Mouse (Mus musculus): ENCODE data around the gene Rexo2. TPM values are rescaled to one million over a fixed set of nuclear protein-coding genes. Genes with fewer than 3 reads are reported as not detected.

Gene Rexo2
- polyA plus RNA-seq, 1 experiment from 2014 or later = 76.5 TPM

GRCm38 (mm10) chr9:48461545-48461944 is 18.9 kb downstream of the Rexo2 start:
- Histone ChIP-seq H3K9ac (ENCODE audit: low read length) (no peak overlapping the region), H3K4me2 (ENCODE audit: low read depth, severe bottlenecking) (no peak overlapping the region), H3K27ac (replicated peaks; ENCODE audit: low read depth, low read length) (no peak overlapping the region), H3K36me3 (ENCODE audit: control insufficient read depth, insufficient read depth, low read length) (no peaks in the 10 kb centered on the region), H3K4me3 (ENCODE audit: low read depth, low read length) (no peak overlapping the region), H3K4me1 (ENCODE audit: control insufficient read depth, insufficient read depth, low read length) (no peaks in the 10 kb centered on the region), H3K27me3 (ENCODE audit: control insufficient read depth, insufficient read depth, low read length) (no peaks in the 10 kb centered on the region), H3K9me3 (ENCODE audit: control insufficient read depth, low read length) (no peaks in the 10 kb centered on the region; the same call in 1 of the 2 replicates)
- ATAC-seq (ENCODE audit: insufficient number of reproducible peaks, low FRiP score, low TSS enrichment, low read depth) = no peak
- no peak for DNase-seq (ENCODE audit: low spot score)
- 88% methylated on average over 3 of the region's 3 CpGs for WGBS

- ATAC-seq (ENCODE audit: insufficient number of reproducible peaks, low FRiP score, low TSS enrichment, low read depth) (no peak), DNase-seq (ENCODE audit: low spot score) (no peak)
- no peaks in the 10 kb centered on the region for H3K4me1 ChIP-seq (ENCODE audit: control insufficient read depth, insufficient read depth, low read length)
- WGBS = 93% methylated on average over 8 of the region's 8 CpGs
- no peak overlapping the region for H3K9ac ChIP-seq (ENCODE audit: low read length)
- H3K4me2 ChIP-seq (ENCODE audit: low read depth, severe bottlenecking) = no peak overlapping the region
- no peak overlapping the region for H3K4me3 ChIP-seq (ENCODE audit: low read depth, low read length)
- H3K36me3 ChIP-seq (ENCODE audit: control insufficient read depth, insufficient read depth, low read length) = no peaks in the 10 kb centered on the region
- no peaks in the 10 kb centered on the region for H3K27me3 ChIP-seq (ENCODE audit: control insufficient read depth, insufficient read depth, low read length)
- no peaks in the 10 kb centered on the region; the same call in 1 of the 2 replicates for H3K9me3 ChIP-seq (ENCODE audit: control insufficient read depth, low read length)
- H3K27ac ChIP-seq (replicated peaks; ENCODE audit: low read depth, low read length) = no peak overlapping the region
These were observed 19.7 kb downstream of the Rexo2 start for GRCm38 (mm10) chr9:48460720-48461119.

- Histone ChIP-seq H3K36me3 (ENCODE audit: control insufficient read depth, insufficient read depth, low read length) (no peaks in the 10 kb centered on the region), H3K4me3 (ENCODE audit: low read depth, low read length) (no peak overlapping the region), H3K27ac (replicated peaks; ENCODE audit: low read depth, low read length) (no peak overlapping the region), H3K9ac (ENCODE audit: low read length) (no peak overlapping the region), H3K27me3 (ENCODE audit: control insufficient read depth, insufficient read depth, low read length) (no peaks in the 10 kb centered on the region), H3K4me1 (ENCODE audit: control insufficient read depth, insufficient read depth, low read length) (no peaks in the 10 kb centered on the region), H3K4me2 (ENCODE audit: low read depth, severe bottlenecking) (no peak overlapping the region), H3K9me3 (ENCODE audit: control insufficient read depth, low read length) (no peaks in the 10 kb centered on the region)
- WGBS = 92% methylated on average over 5 of the region's 5 CpGs
- no peak for ATAC-seq (ENCODE audit: insufficient number of reproducible peaks, low FRiP score, low TSS enrichment, low read depth)
- DNase-seq (ENCODE audit: low spot score) = no peak
These were observed 21.0 kb downstream of the Rexo2 start for GRCm38 (mm10) chr9:48459391-48459790.

- DNase-seq (ENCODE audit: low spot score) = no peak
- H3K9ac ChIP-seq (ENCODE audit: low read length) = no peak overlapping the region
- no peak overlapping the region for H3K4me3 ChIP-seq (ENCODE audit: low read depth, low read length)
- H3K9me3 ChIP-seq (ENCODE audit: control insufficient read depth, low read length) = no peaks in the 10 kb centered on the region
- no peak overlapping the region for H3K4me2 ChIP-seq (ENCODE audit: low read depth, severe bottlenecking)
- no peak overlapping the region for H3K27ac ChIP-seq (replicated peaks; ENCODE audit: low read depth, low read length)
- H3K4me1 ChIP-seq (ENCODE audit: control insufficient read depth, insufficient read depth, low read length) = no peaks in the 10 kb centered on the region
- 70% methylated on average over 3 of the region's 3 CpGs for WGBS
- ATAC-seq (ENCODE audit: insufficient number of reproducible peaks, low FRiP score, low TSS enrichment, low read depth) = no peak
- H3K36me3 ChIP-seq (ENCODE audit: control insufficient read depth, insufficient read depth, low read length) = no peaks in the 10 kb centered on the region
- no peaks in the 10 kb centered on the region for H3K27me3 ChIP-seq (ENCODE audit: control insufficient read depth, insufficient read depth, low read length)
These were observed 21.5 kb downstream of the Rexo2 start for GRCm38 (mm10) chr9:48458879-48459278.

GRCm38 (mm10) chr9:48455961-48456360 is 24.5 kb downstream of the Rexo2 start:
- H3K27ac ChIP-seq (replicated peaks; ENCODE audit: low read depth, low read length) = no peak overlapping the region
- WGBS = 93% methylated on average over 3 of the region's 3 CpGs

GRCm38 (mm10) chr9:48450066-48450465 is 30.4 kb downstream of the Rexo2 start:
- WGBS = 89% methylated on average over 17 of the region's 17 CpGs

More at GRCm38 (mm10) chr9:48455961-48456360, 24.5 kb downstream of the Rexo2 start:
- Histone ChIP-seq H3K27me3 (ENCODE audit: control insufficient read depth, insufficient read depth, low read length) (no peaks in the 10 kb centered on the region), H3K9ac (ENCODE audit: low read length) (no peak overlapping the region), H3K36me3 (ENCODE audit: control insufficient read depth, insufficient read depth, low read length) (no peaks in the 10 kb centered on the region), H3K9me3 (ENCODE audit: control insufficient read depth, low read length) (no peaks in the 10 kb centered on the region), H3K4me3 (ENCODE audit: low read depth, low read length) (no peak overlapping the region), H3K4me1 (ENCODE audit: control insufficient read depth, insufficient read depth, low read length) (no peaks in the 10 kb centered on the region; the same call in 1 of the 2 replicates), H3K4me2 (ENCODE audit: low read depth, severe bottlenecking) (no peak overlapping the region)
- ATAC-seq (ENCODE audit: insufficient number of reproducible peaks, low FRiP score, low TSS enrichment, low read depth) (no peak), DNase-seq (ENCODE audit: low spot score) (no peak)

GRCm38 (mm10) chr9:48447783-48448209 is 32.6 kb downstream of the Rexo2 start:
- no peak overlapping the region for H3K4me3 ChIP-seq (ENCODE audit: low read depth, low read length)
- H3K27me3 ChIP-seq (ENCODE audit: control insufficient read depth, insufficient read depth, low read length) = no peaks in the 10 kb centered on the region
- ATAC-seq (ENCODE audit: insufficient number of reproducible peaks, low FRiP score, low TSS enrichment, low read depth) (no peak), DNase-seq (ENCODE audit: low spot score) (no peak)
- H3K27ac ChIP-seq (replicated peaks; ENCODE audit: low read depth, low read length) = no peak overlapping the region
- no peak overlapping the region for H3K4me2 ChIP-seq (ENCODE audit: low read depth, severe bottlenecking)
- no peaks in the 10 kb centered on the region for H3K9me3 ChIP-seq (ENCODE audit: control insufficient read depth, low read length)
- H3K9ac ChIP-seq (ENCODE audit: low read length) = no peak overlapping the region
- H3K4me1 ChIP-seq (ENCODE audit: control insufficient read depth, insufficient read depth, low read length) = no peaks in the 10 kb centered on the region; the same call in 1 of the 2 replicates
- no peaks in the 10 kb centered on the region for H3K36me3 ChIP-seq (ENCODE audit: control insufficient read depth, insufficient read depth, low read length)
- WGBS = 37% methylated on average over 5 of the region's 5 CpGs

More at GRCm38 (mm10) chr9:48450066-48450465, 30.4 kb downstream of the Rexo2 start:
- Histone ChIP-seq H3K27ac (replicated peaks; ENCODE audit: low read depth, low read length) (no peak overlapping the region), H3K4me1 (ENCODE audit: control insufficient read depth, insufficient read depth, low read length) (no peaks in the 10 kb centered on the region; the same call in 1 of the 2 replicates), H3K4me3 (ENCODE audit: low read depth, low read length) (no peak overlapping the region), H3K9me3 (ENCODE audit: control insufficient read depth, low read length) (no peaks in the 10 kb centered on the region), H3K27me3 (ENCODE audit: control insufficient read depth, insufficient read depth, low read length) (no peaks in the 10 kb centered on the region), H3K36me3 (ENCODE audit: control insufficient read depth, insufficient read depth, low read length) (no peaks in the 10 kb centered on the region), H3K4me2 (ENCODE audit: low read depth, severe bottlenecking) (no peak overlapping the region), H3K9ac (ENCODE audit: low read length) (no peak overlapping the region)
- DNase-seq (ENCODE audit: low spot score) (no peak), ATAC-seq (ENCODE audit: insufficient number of reproducible peaks, low FRiP score, low TSS enrichment, low read depth) (no peak)

- no peaks in the 10 kb centered on the region for H3K27me3 ChIP-seq (ENCODE audit: control insufficient read depth, insufficient read depth, low read length)
- ATAC-seq (ENCODE audit: insufficient number of reproducible peaks, low FRiP score, low TSS enrichment, low read depth) (no peak), DNase-seq (ENCODE audit: low spot score) (no peak)
- H3K27ac ChIP-seq (replicated peaks; ENCODE audit: low read depth, low read length) = no peak overlapping the region
- 82% methylated on average over 2 of the region's 2 CpGs for WGBS
- H3K36me3 ChIP-seq (ENCODE audit: control insufficient read depth, insufficient read depth, low read length) = no peaks in the 10 kb centered on the region
- H3K4me2 ChIP-seq (ENCODE audit: low read depth, severe bottlenecking) = no peak overlapping the region
- no peaks in the 10 kb centered on the region for H3K9me3 ChIP-seq (ENCODE audit: control insufficient read depth, low read length)
- H3K9ac ChIP-seq (ENCODE audit: low read length) = no peak overlapping the region
- no peaks in the 10 kb centered on the region for H3K4me1 ChIP-seq (ENCODE audit: control insufficient read depth, insufficient read depth, low read length)
- no peak overlapping the region for H3K4me3 ChIP-seq (ENCODE audit: low read depth, low read length)
These were observed 35.6 kb downstream of the Rexo2 start for GRCm38 (mm10) chr9:48444821-48445220.

- Histone ChIP-seq H3K4me2 (ENCODE audit: low read depth, severe bottlenecking) (no peak overlapping the region), H3K27ac (replicated peaks; ENCODE audit: low read depth, low read length) (no peak overlapping the region), H3K4me1 (ENCODE audit: control insufficient read depth, insufficient read depth, low read length) (no peaks in the 10 kb centered on the region), H3K27me3 (ENCODE audit: control insufficient read depth, insufficient read depth, low read length) (no peaks in the 10 kb centered on the region), H3K9me3 (ENCODE audit: control insufficient read depth, low read length) (no peaks in the 10 kb centered on the region), H3K36me3 (ENCODE audit: control insufficient read depth, insufficient read depth, low read length) (no peaks in the 10 kb centered on the region), H3K4me3 (ENCODE audit: low read depth, low read length) (no peak overlapping the region), H3K9ac (ENCODE audit: low read length) (no peak overlapping the region)
- 81% methylated on average over 1 of the region's 1 CpGs for WGBS
- ATAC-seq (ENCODE audit: insufficient number of reproducible peaks, low FRiP score, low TSS enrichment, low read depth) (no peak), DNase-seq (ENCODE audit: low spot score) (no peak)
These were observed 36.5 kb downstream of the Rexo2 start for GRCm38 (mm10) chr9:48443873-48444272.
